Mouse (Mus musculus) lung, postnatal 0 days (tissue): ENCODE data around the gene Pias3. TPM values are rescaled to one million over a fixed set of nuclear protein-coding genes. Genes with fewer than 3 reads are reported as not detected.
A peak's percentile ranks its signal among the peaks of the same experiment; 100 is the strongest.
"Not testable (repeated sequence)": the region's sequence is repeated elsewhere in the genome, so short reads cannot be mapped to it uniquely, and the experiment has no call there.

Source experiments
- ATAC-seq: fragments of 200-750 bp; cut with Nextera tagmentation; 2 replicates; pipeline ENCODE4 v1.8.0; 2017; ENCODE audit warnings: moderate library complexity
- DNase-seq: peaks from one replicate; pipeline ENCODE4 v3.0.0-alpha.2; 2016; ENCODE audit warnings: low spot score
- H3K27ac ChIP-seq: fragments of 300-500 bp; sonication (generic); 2 replicates; pipeline ENCODE4 v1.5.1; 2014; ENCODE audit warnings: antibody characterized with exemption, mild to moderate bottlenecking, low read length, mixed read lengths
- H3K27me3 ChIP-seq: fragments of 300-500 bp; sonication (generic); replicated peaks from 2 replicates; pipeline ENCODE4 v1.6.1; 2014; ENCODE audit warnings: low read length, mixed read lengths; ENCODE audit not compliant: insufficient read depth
- H3K36me3 ChIP-seq: fragments of 300-500 bp; sonication (generic); 2 replicates; pipeline ENCODE4 v1.6.1; 2014; ENCODE audit warnings: low read length, mixed read lengths; ENCODE audit not compliant: insufficient read depth
- H3K4me1 ChIP-seq: fragments of 300-500 bp; sonication (generic); 2 replicates; pipeline ENCODE4 v1.6.1; 2014; ENCODE audit warnings: antibody characterized with exemption, low read depth, low read length, mixed read lengths; ENCODE audit not compliant: insufficient read depth
- H3K4me2 ChIP-seq: fragments of 300-500 bp; sonication (generic); replicated peaks from 2 replicates; pipeline ENCODE4 v1.6.1; 2014; ENCODE audit warnings: low read depth, mild to moderate bottlenecking, low read length, moderate library complexity, mixed read lengths
- H3K4me3 ChIP-seq: fragments of 300-500 bp; sonication (generic); 2 replicates; pipeline ENCODE4 v1.5.1; 2014; ENCODE audit warnings: low read depth, low read length
- H3K9ac ChIP-seq: fragments of 300-500 bp; sonication (generic); replicated peaks from 2 replicates; pipeline ENCODE4 v1.6.1; 2014; ENCODE audit warnings: low read depth, mild to moderate bottlenecking
- H3K9me3 ChIP-seq: fragments of 300-500 bp; sonication (generic); 2 replicates; pipeline ENCODE4 v1.6.1; 2016; ENCODE audit warnings: low read length, mixed read lengths
- CTCF ChIP-seq: IDR thresholded peaks from 2 replicates; pipeline ENCODE4 v1.5.1; 2016; ENCODE audit warnings: antibody characterized with exemption, mild to moderate bottlenecking
- EP300 ChIP-seq: IDR thresholded peaks from 2 replicates; pipeline ENCODE4 v1.6.1; 2016; ENCODE audit warnings: antibody characterized with exemption, mild to moderate bottlenecking, control low read depth
- WGBS: fragments of 180-500 bp; shearing (Covaris S2); extraction: QIAGEN DNeasy Blood & Tissue Kit; methylation state at CpG from one replicate; pipeline ENCODE4 v1.1.7; 2014; 5-methylcytosine and 5-hydroxymethylcytosine counted together
- polyA plus RNA-seq: library from polyadenylated mRNA; unstranded; fragments of >200 nt; fragmentation: Nextera tagmentation; extraction: Ambion mirVana; gene quantifications from 2 replicates; pipeline ENCODE4 v1.2.1, GENCODE M21; 2015

The Pias3 gene
- polyA plus RNA-seq, 1 experiment from 2014 or later, result 31.1 TPM

- no peak overlapping the region for H3K4me3 ChIP-seq
- no peak overlapping the region for H3K9ac ChIP-seq
- no peak for ATAC-seq
- H3K36me3 ChIP-seq, result no peaks in the 10 kb centered on the region
- H3K4me2 ChIP-seq, result no peak overlapping the region
- no peak for TF ChIP-seq EP300
- TF ChIP-seq CTCF, result no peak
- H3K9me3 ChIP-seq, result no peaks in the 10 kb centered on the region
- peaks cover 6% of the 10 kb centered on the region; the same call in 1 of the 2 replicates for H3K4me1 ChIP-seq
- no peak for DNase-seq
- WGBS, result 96% methylated on average over 1 of the region's 1 CpGs
- H3K27ac ChIP-seq, result no peak overlapping the region
- H3K27me3 ChIP-seq, result no peaks in the 10 kb centered on the region
These were observed 37.8 kb downstream of the Pias3 start for GRCm38 (mm10) chr3:96733984-96734383.

- Histone ChIP-seq H3K9me3 (no peaks in the 10 kb centered on the region), H3K4me2 (no peak overlapping the region), H3K27ac (no peak overlapping the region), H3K4me3 (no peak overlapping the region), H3K36me3 (no peaks in the 10 kb centered on the region), H3K4me1 (no peaks in the 10 kb centered on the region; the same call in 1 of the 2 replicates), H3K27me3 (no peaks in the 10 kb centered on the region), H3K9ac (no peak overlapping the region)
- 91% methylated on average over 2 of the region's 2 CpGs for WGBS
- DNase-seq (no peak), ATAC-seq (no peak)
- TF ChIP-seq CTCF (no peak), EP300 (no peak)
These were observed 39.0 kb downstream of the Pias3 start for GRCm38 (mm10) chr3:96735200-96735599.

- ATAC-seq, result no peak
- DNase-seq, result no peak
These were observed 41.0 kb downstream of the Pias3 start for GRCm38 (mm10) chr3:96737013-96737740.

DNA sequence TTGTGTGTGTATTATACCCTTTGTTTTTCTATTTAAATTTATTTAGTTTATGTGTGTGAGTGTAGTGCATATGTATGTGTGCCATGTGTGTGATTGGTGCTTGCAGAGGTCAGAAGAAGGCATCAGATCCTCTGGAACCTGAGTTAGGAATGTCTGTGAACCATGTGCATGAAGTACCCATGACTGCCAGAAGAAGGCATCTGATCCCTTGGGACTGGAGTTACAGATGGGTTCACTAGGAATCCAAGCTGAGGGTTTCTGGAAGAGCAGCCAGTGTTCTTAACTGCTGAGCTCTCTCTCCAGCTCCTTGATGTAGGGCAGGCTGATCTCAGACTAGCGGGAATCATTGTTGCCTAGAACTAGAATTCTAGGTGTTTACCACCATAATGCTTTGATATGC is 41.8 kb downstream of the Pias3 start:
- WGBS, result 87% methylated on average over 1 of the region's 1 CpGs
- DNase-seq (peak; percentile 55), ATAC-seq (no peak)

More at GRCm38 (mm10) chr3:96737013-96737740, 41.0 kb downstream of the Pias3 start:
- H3K9me3 ChIP-seq, result no peaks in the 10 kb centered on the region
- no peak overlapping the region for H3K4me2 ChIP-seq
- H3K4me1 ChIP-seq, result no peaks in the 10 kb centered on the region
- no peak overlapping the region for H3K4me3 ChIP-seq
- no peak overlapping the region for H3K27ac ChIP-seq
- no peak for TF ChIP-seq EP300
- TF ChIP-seq CTCF, result no peak
- no peaks in the 10 kb centered on the region for H3K27me3 ChIP-seq
- H3K36me3 ChIP-seq, result no peaks in the 10 kb centered on the region
- 33% methylated on average over 1 of the region's 1 CpGs for WGBS
- H3K9ac ChIP-seq, result no peak overlapping the region

DNA sequence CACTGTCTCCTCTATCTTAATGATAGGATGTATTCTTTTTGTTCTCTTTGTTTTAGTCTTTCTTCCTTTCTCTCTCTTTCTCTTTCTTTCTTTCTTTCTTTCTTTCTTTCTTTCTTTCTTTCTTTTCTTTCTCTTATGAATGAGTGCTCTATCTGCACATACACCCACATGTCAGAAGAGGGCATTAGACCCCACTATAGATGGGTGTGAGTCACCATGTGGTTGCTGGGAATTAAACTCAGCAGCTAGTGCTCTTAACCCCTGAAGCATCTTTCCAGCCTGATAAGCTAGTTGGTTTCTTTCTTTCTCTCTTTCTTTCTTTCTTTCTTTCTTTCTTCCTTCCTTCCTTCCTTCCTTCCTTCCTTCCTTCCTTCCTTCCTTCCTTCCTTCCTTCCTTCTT is 44.1 kb downstream of the Pias3 start:
- H3K4me2 ChIP-seq, H3K27ac ChIP-seq, H3K27me3 ChIP-seq, DNase-seq, ATAC-seq, H3K36me3 ChIP-seq, H3K4me1 ChIP-seq, H3K4me3 ChIP-seq, H3K9ac ChIP-seq, H3K9me3 ChIP-seq: not testable (repeated sequence)
- TF ChIP-seq CTCF, result peak; percentile 17; the same call in 1 of the 2 replicates

More for the DNA sequence above, 41.8 kb downstream of the Pias3 start:
- TF ChIP-seq CTCF (peak; percentile 63), EP300 (no peak)
- H3K4me3 ChIP-seq, result no peak overlapping the region
- no peak overlapping the region for H3K4me2 ChIP-seq
- no peaks in the 10 kb centered on the region for H3K9me3 ChIP-seq
- no peak overlapping the region for H3K9ac ChIP-seq
- no peaks in the 10 kb centered on the region for H3K36me3 ChIP-seq
- no peaks in the 10 kb centered on the region for H3K4me1 ChIP-seq
- H3K27ac ChIP-seq, result no peak overlapping the region
- no peaks in the 10 kb centered on the region for H3K27me3 ChIP-seq

DNA sequence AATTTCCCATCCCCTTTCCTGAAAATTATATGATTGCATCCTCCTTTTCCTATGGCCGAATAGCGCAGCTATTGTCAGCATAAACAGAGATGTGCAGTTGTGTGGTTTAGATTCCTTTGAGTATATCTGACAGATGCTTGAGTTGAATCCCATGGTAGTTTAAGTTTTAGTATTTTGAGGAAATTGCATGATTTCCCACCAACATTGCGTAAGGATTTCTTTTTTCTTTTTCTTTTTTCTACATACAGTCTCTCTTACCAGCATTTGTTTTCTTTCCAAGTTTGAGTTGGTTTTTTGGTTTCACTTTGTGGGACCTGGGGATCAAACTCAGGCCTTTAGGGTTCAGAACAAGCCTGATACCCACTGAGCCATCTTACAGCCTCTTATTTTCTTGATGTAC is 48.2 kb downstream of the Pias3 start:
- Histone ChIP-seq H3K9me3 (no peaks in the 10 kb centered on the region), H3K27me3 (no peaks in the 10 kb centered on the region), H3K4me2 (no peak overlapping the region), H3K4me1 (no peaks in the 10 kb centered on the region), H3K36me3 (no peaks in the 10 kb centered on the region), H3K9ac (no peak overlapping the region), H3K27ac (no peak overlapping the region), H3K4me3 (no peak overlapping the region)
- no peak for TF ChIP-seq EP300
- no peak for TF ChIP-seq CTCF
- ATAC-seq, result no peak
- DNase-seq, result peak; percentile 33
- WGBS, result 82% methylated on average over 3 of the region's 3 CpGs

GRCm38 (mm10) chr3:96746829-96747228 is 50.6 kb downstream of the Pias3 start:
- 38% methylated on average over 1 of the region's 1 CpGs for WGBS
- Histone ChIP-seq H3K27ac (no peak overlapping the region), H3K9me3 (no peaks in the 10 kb centered on the region), H3K4me3 (no peak overlapping the region), H3K27me3 (no peaks in the 10 kb centered on the region), H3K4me1 (no peaks in the 10 kb centered on the region), H3K36me3 (no peaks in the 10 kb centered on the region), H3K9ac (no peak overlapping the region), H3K4me2 (no peak overlapping the region)
- no peak for ATAC-seq
- TF ChIP-seq CTCF (no peak), EP300 (no peak)
- no peak for DNase-seq

Other genes with a start within 250 kb of the Pias3 start
- 0.12 and 0.19 TPM in 2 replicates for gene BC107364, start 244.1 kb upstream of the Pias3 start, polyA plus RNA-seq
- 0.27 and 0.35 TPM in 2 replicates for gene Hfe2, start 171.2 kb upstream of the Pias3 start, polyA plus RNA-seq
- 468 and 502 TPM in 2 replicates for gene Txnip, start 138.4 kb upstream of the Pias3 start, polyA plus RNA-seq
- gene Gm16253, start 119.4 kb upstream of the Pias3 start, polyA plus RNA-seq, result 0.73 and 0.78 TPM in 2 replicates
- gene Polr3gl, start 102.2 kb upstream of the Pias3 start, polyA plus RNA-seq, result 36.7 and 43.2 TPM in 2 replicates
- 0.18 and 0.37 TPM in 2 replicates for gene Ankrd34a, start 99.7 kb upstream of the Pias3 start, polyA plus RNA-seq
- gene Lix1l, start 95.2 kb upstream of the Pias3 start, polyA plus RNA-seq, result 5.4 TPM in 2 replicates
- 90.3 and 91.4 TPM in 2 replicates for gene Rbm8a, start 66.5 kb upstream of the Pias3 start, polyA plus RNA-seq
- gene Pex11b, start 61.0 kb upstream of the Pias3 start, polyA plus RNA-seq, result 49.8 and 56.6 TPM in 2 replicates
- not detected in 2 replicates for gene Gm42957, start 60.9 kb upstream of the Pias3 start, polyA plus RNA-seq
- gene Itga10, start 50.8 kb upstream of the Pias3 start, polyA plus RNA-seq, result 0.31 TPM in 2 replicates
- 0.42 and 0.44 TPM in 2 replicates for gene Ankrd35, start 26.3 kb upstream of the Pias3 start, polyA plus RNA-seq
- gene Nudt17, start 12.2 kb downstream of the Pias3 start, polyA plus RNA-seq, result 5.3 and 5.8 TPM in 2 replicates
- gene Polr3c, start 31.2 kb downstream of the Pias3 start, polyA plus RNA-seq, result 17.9 and 19.2 TPM in 2 replicates
- 42.8 and 43.3 TPM in 2 replicates for gene Rnf115, start 31.3 kb downstream of the Pias3 start, polyA plus RNA-seq
- 0.06 and 0.17 TPM in 2 replicates for gene Pdzk1, start 132.9 kb downstream of the Pias3 start, polyA plus RNA-seq
- 0.39 and 0.42 TPM in 2 replicates for gene Cd160, start 133.0 kb downstream of the Pias3 start, polyA plus RNA-seq
- gene Gja5, start 208.3 kb downstream of the Pias3 start, polyA plus RNA-seq, result 48.3 and 57.0 TPM in 2 replicates
- gene Gpr89, start 209.0 kb downstream of the Pias3 start, polyA plus RNA-seq, result 20.9 and 26.4 TPM in 2 replicates
- not detected in 2 replicates for gene Gja8, start 229.6 kb downstream of the Pias3 start, polyA plus RNA-seq